Mouse (Mus musculus) adrenal gland, postnatal 25 days (tissue): ENCODE measurements around the gene ccdc198. TPM values are rescaled to one million over a fixed set of nuclear protein-coding genes. Genes with fewer than 3 reads are reported as not detected.
A peak's percentile ranks its signal among the peaks of the same experiment; 100 is the strongest.

Experiments used
- DNase-seq: peaks from one replicate; pipeline ENCODE4 v3.0.0; 2021; ENCODE audit warnings: mixed read lengths
- total RNA-seq: library from RNA; stranded (reverse); gene quantifications from 2 replicates; pipeline ENCODE4 v1.2.3, GENCODE M21; 2021

Gene ccdc198
- total RNA-seq, 1 experiment from 2014 or later: not detected

DNA sequence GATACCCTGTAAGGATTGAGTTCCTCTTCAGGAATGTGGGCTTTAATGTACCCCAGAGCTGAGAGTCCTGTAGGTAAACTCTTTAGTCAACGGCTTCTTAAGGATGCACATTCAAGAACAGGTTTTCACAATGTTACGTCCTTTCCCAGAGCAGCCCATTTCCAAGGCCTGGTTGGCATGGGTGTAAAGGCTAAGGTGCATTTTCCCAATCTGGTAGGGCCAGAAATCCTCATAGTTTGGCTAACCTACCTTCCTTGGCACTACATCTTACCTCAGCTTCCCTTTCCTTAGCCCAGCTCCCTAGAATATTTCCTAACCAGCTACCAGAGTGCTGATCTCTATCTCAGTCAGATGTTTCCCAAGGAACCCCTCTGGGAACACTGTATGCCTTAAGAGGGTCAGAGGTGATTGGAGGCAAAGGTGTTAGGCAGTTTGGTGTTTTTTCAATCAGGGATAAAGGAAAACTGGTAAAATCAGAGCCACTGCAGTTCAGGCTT, 48.2 kb downstream of the ccdc198 start:
- no peak for DNase-seq

DNA sequence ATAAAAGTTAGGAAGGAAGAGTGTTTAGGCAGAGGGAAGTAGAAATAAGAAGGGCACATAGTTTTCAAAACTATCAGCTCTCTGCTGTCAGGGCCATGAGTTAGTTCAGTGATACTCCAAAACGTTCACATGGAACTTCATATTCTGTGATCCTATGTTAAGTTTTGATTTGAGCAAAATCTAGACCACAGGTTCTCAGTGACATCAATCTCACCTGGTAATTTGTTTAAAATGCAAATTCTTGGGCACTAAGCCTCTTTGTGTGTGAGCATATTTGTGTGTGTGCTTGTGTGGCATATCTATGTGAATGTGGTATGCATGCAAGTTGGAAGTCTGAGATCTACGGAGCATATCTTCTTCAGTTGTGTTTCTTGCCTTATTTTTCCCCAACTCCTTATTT, 59.0 kb downstream of the ccdc198 start:
- no peak for DNase-seq

DNA sequence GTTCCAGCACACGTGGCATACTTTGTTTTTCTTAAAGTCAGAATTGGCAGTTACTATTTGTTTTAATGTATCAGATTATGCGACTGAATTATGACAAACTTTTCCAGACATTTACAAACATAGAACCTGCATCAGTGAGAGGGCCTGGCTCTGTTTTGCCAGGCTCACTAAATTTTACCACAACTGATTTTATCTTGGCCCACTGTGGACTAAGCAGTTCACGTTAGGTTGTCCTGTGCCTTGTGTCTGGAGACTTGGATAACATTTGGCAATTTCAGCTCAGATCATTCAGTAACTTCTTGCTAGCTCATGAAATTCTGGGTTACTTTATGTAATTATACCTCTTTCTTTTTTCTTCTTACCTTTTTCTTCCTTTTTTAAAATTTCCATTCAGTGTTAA, 65.5 kb downstream of the ccdc198 start:
- DNase-seq: no peak

DNA sequence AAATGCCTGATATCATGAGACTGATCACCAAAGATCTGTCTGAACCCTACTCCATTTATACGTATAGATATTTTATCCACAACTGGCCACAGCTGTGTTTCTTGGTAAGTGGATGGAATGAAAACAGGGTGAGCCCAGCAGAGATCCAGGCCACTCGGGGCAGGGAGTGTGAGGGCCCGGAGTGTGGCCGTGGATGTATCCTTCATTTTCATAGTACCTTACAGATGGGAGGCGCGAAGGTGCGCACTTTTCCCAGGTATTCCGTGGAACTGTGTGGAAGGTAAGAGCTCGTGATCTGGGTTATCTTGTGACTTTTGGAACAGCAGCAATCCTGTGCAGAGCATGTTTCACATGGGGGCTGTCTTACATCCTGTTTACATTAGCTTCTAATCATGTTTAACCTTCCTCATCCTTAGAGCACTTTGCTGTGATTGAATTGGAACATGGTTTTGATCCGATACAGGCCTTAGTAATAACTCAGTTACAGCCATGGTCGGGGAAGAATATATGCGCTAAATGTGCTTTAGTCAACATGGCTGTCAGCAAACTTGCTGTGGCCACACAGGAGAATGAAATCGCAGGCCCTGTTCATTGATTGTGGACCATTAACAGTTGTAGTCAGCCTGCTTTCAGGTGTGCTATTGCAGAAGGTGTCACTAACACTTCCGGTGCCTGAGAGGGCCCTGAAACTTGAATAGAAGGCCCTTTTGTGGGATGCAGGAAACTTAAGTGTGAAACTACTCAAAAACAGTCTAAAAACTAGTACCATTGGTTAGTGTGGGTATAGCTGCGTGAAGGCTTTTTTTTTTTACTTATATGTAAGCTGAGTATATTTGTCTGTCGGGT, 71.8 kb downstream of the ccdc198 start:
- DNase-seq: no peak

DNA sequence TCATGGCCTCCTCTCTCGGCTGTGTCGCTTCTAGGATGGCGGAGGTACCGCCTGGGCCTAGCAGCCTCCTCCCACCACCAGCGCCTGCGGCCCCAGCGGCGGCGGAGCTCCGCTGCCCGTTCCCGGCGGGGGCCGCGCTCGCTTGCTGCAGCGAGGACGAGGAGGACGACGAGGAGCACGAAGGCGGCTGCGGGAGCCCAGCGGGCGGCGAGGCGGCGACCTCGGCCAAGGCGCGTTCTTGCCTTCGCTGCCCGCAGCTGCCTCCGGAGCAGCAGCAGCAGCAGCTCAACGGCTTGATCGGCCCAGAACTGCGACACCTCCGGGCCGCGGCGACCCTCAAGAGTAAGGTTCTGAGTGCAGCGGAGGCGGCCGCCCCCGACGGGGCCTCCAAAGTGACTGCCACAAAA, 72.7 kb downstream of the ccdc198 start:
- peak; percentile 56 for DNase-seq

DNA sequence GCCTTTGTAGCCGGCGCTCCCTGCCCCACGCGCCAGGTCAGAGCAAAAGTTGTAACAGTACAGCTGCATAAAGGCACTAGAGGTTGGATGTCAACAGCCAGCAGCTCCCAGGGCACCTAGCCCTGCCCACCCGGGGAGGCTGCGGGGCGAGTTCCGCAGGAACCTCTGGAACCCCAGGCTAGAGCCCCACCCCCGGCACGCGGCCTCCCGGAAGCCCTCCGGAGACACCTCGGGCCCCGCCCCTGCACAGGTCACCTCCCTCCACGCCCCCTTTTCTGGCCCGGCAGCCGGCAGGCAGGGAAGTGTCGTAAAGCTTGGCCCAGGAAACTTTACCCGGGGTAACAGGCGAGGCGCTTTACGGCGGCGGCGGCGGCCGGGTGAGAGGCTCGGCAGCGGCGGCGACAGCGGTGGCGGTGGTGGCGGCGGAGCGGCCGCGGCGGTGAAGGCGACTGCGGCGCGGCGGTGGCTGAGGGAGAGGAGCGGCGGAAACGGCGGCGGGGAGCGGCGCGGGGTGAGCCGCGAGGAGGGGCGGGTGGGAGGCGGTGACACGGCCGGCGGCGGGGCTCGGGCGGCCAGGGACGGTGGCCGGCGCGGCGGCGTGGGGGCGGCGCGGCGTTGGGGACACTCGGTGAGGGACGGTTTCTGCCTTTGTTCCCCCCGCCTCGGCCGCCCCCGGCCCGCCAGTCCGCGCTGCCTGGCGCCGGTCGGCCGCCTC, 73.2 kb downstream of the ccdc198 start, which contains the start of gene Naa30:
Naa30 (plus strand) TSS at position 360 of the 715 bp plus-strand sequence.
- DNase-seq: peak; percentile 98

DNA sequence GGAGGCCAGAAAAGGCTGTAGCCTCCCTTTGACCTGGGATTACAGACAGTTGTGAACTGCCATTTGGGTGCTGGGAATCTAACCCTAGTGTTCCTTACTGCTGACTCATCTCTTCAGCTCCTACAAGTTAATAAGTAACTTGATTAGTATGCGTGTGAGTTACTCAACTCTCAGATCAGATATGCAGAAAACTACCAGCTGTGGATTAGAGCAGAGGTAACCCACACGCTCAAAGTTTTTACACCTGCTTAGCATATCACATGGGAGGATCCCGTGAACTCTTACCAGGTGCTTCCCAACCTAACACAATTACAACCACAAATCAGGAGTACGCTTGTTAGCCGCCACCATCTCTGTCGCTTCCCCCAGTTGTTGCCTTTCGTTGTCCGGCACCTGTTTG, 74.0 kb downstream of the ccdc198 start:
- DNase-seq: no peak

Other genes with a start within 250 kb of the ccdc198 start
- 26.8 and 27.2 TPM in 2 replicates for gene Ap5m1, start 179.4 kb downstream of the ccdc198 start, total RNA-seq
- 36.4 and 39.1 TPM in 2 replicates for gene Exoc5, start 178.8 kb downstream of the ccdc198 start, total RNA-seq
- gene Naa30, start 73.2 kb downstream of the ccdc198 start, total RNA-seq: 29.1 and 32.0 TPM in 2 replicates